Mouse (Mus musculus): ENCODE measurements around the gene Slc26a11.

DNA sequence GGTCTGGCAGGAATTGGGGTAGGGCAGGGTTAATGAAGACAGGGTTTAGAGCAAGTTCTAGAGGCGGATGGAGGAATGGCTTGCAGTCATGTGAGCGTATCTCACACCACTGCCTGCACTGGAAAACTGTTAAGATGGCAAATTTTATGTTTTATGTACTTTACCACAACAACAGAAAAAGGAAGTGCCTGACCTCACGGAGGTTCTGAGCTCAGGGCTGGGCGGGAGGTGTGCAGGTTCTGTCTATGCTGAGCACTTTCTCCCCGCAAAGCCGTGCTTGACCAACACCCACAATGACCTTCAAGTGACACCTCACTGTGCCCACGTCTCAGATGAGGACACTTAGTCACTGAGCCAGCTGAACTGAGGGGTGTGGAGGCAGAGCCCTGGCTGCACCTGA, 3.2 kb upstream of the Slc26a11 start:
- TF ChIP-seq POLR2A (IDR thresholded peaks at IDR 0.05; ENCODE audit: insufficient read depth, low read length), result no peak
- no peak for TF ChIP-seq CTCF (IDR thresholded peaks at IDR 0.05; ENCODE audit: low read depth, low read length)

Data from ES-Bruce4 (cell line).